Mouse (Mus musculus): ENCODE data around the gene Gm29423. TPM values are rescaled to one million over a fixed set of nuclear protein-coding genes. Genes with fewer than 3 reads are reported as not detected.

The Gm29423 gene
- polyA plus RNA-seq (2012) = not detected in 2 replicates

GRCm38 (mm10) chrY:70303187-70303586, at the start of gene Gm29423, which contains the start of gene Gm29644:
Gm29423 (minus strand) TSS chrY:70303287.
Gm29644 (minus strand) TSS chrY:70303343.

DNA sequence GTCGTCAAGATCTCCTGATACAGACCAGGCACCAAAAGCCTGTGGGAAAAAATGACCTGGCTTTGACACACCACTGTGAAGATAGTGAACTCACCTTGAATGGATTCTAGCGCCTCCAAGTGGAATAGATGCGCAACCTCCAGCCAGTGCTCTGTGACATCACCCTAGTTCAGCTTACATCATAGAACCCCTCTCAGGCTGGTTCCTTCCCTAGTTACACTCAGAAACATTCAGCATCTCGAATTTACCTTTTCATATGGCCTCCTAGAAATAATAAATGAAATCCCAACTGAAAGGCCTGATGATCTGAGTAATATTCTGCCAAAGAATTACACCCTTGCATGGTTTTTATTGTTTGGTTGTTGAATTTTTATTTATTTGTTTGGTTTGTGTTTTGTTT, 29.5 kb downstream of the Gm29423 start, which contains the start of gene Gm21118:
TSS of gene Gm21118 (minus strand) at position 101 of the 400 bp plus-strand sequence.

Other genes with a start within 250 kb of the Gm29423 start
- gene Gm21118, start 29.6 kb downstream of the Gm29423 start, polyA plus RNA-seq (2012) = not detected in 2 replicates
- not detected in 2 replicates for gene Gm29644, start 56 bp upstream of the Gm29423 start, polyA plus RNA-seq (2012)
- not detected in 2 replicates for gene Gm20888, start 138.6 kb upstream of the Gm29423 start, polyA plus RNA-seq (2012)